Mouse (Mus musculus): ENCODE results near the gene Gls.
A peak's percentile ranks its signal among the peaks of the same experiment; 100 is the strongest.

Gene Gls

GRCm38 (mm10) chr1:52233143-52233713 is at the start of gene Gls:
Gene Gls, minus strand, starts transcription at chr1:52233232.
- DNase-seq = peak; percentile 97

- DNase-seq = no peak
Measured at GRCm38 (mm10) chr1:52279831-52280595, 47.0 kb upstream of the Gls start.

- DNase-seq = no peak
Measured at GRCm38 (mm10) chr1:52279331-52279730, 46.3 kb upstream of the Gls start.

GRCm38 (mm10) chr1:52278073-52278472 is 45.0 kb upstream of the Gls start:
- no peak for DNase-seq

- no peak for DNase-seq
Measured at GRCm38 (mm10) chr1:52274210-52274609, 41.2 kb upstream of the Gls start.

GRCm38 (mm10) chr1:52272018-52272678 is 39.1 kb upstream of the Gls start:
- no peak for DNase-seq

- DNase-seq = no peak
Measured at GRCm38 (mm10) chr1:52270354-52270753, 37.3 kb upstream of the Gls start.

GRCm38 (mm10) chr1:52269596-52269995 is 36.6 kb upstream of the Gls start:
- no peak for DNase-seq

- no peak for DNase-seq
Measured at GRCm38 (mm10) chr1:52268006-52268405, 35.0 kb upstream of the Gls start.

GRCm38 (mm10) chr1:52267606-52268005 is 34.6 kb upstream of the Gls start:
- peak; percentile 83 for DNase-seq

- no peak for DNase-seq
Measured at GRCm38 (mm10) chr1:52265886-52266516, 33.0 kb upstream of the Gls start.

GRCm38 (mm10) chr1:52264290-52264689 is 31.3 kb upstream of the Gls start:
- DNase-seq = no peak

- no peak for DNase-seq
Measured at GRCm38 (mm10) chr1:52260354-52261090, 27.5 kb upstream of the Gls start.

- no peak for DNase-seq
Measured at GRCm38 (mm10) chr1:52258006-52258749, 25.1 kb upstream of the Gls start.

GRCm38 (mm10) chr1:52256916-52257315 is 23.9 kb upstream of the Gls start:
- DNase-seq = no peak

GRCm38 (mm10) chr1:52256194-52256593 is 23.2 kb upstream of the Gls start:
- no peak for DNase-seq

GRCm38 (mm10) chr1:52254411-52254810 is 21.4 kb upstream of the Gls start:
- no peak for DNase-seq

- DNase-seq = no peak
Measured at GRCm38 (mm10) chr1:52253386-52253785, 20.4 kb upstream of the Gls start.

- no peak for DNase-seq
Measured at GRCm38 (mm10) chr1:52252447-52252846, 19.4 kb upstream of the Gls start.

GRCm38 (mm10) chr1:52251038-52251735 is 18.2 kb upstream of the Gls start:
- DNase-seq = no peak

GRCm38 (mm10) chr1:52248899-52249556 is 16.0 kb upstream of the Gls start:
- no peak for DNase-seq

All from thymus, postnatal 14 days (tissue).